ENCODE assay signal across 8 mouse cellular contexts in genomic region chr1:86530871-86531546, GRCm38 (mm10). TPM values are rescaled to one million over a fixed set of nuclear protein-coding genes. Genes with fewer than 3 reads are reported as not detected.
A peak's percentile ranks its signal among the peaks of the same experiment; 100 is the strongest.
DNase-seq lines count a peak whose midpoint lies in the region; ATAC-seq and TF ChIP-seq lines count a peak whose summit lies in the region.

No protein-coding gene starts in this region.

- peaks cover 34% of the 10 kb centered on the region for H3K4me1 ChIP-seq in heart, embryonic 15.5 days (replicated peaks)
- H3K4me1 ChIP-seq in hindbrain, embryonic 14.5 days (replicated peaks; ENCODE audit: control insufficient read depth, insufficient read depth, low read length): peaks cover 32% of the 10 kb centered on the region

- no peak for TF ChIP-seq POLR2A in myocyte (IDR thresholded peaks at IDR 0.05; ENCODE audit: insufficient read length, low read depth)

- 0 out of 2 replicates have a peak overlapping the region, but pooled peaks have one; percentile 2 for H3K9ac ChIP-seq in heart, embryonic 15.5 days
- peak overlapping the region; percentile 40; the same call in 1 of the 2 replicates for H3K9ac ChIP-seq in hindbrain, embryonic 14.5 days

- no peaks in the 10 kb centered on the region for H3K9me3 ChIP-seq in heart, embryonic 15.5 days (replicated peaks)
- no peaks in the 10 kb centered on the region for H3K9me3 ChIP-seq in hindbrain, embryonic 14.5 days (ENCODE audit: control insufficient read depth, low read length)

- peak overlapping the region; percentile 53 for H3K27ac ChIP-seq in heart, embryonic 15.5 days
- H3K27ac ChIP-seq in hindbrain, embryonic 14.5 days: no peak overlapping the region

- H3K27me3 ChIP-seq in heart, embryonic 15.5 days: no peaks in the 10 kb centered on the region
- no peaks in the 10 kb centered on the region for H3K27me3 ChIP-seq in hindbrain, embryonic 14.5 days (ENCODE audit: control insufficient read depth, insufficient read depth, low read length)
- H3K27me3 ChIP-seq in myocyte (ENCODE audit: control insufficient read depth, insufficient read depth, insufficient read length): no peaks in the 10 kb centered on the region

- intact Hi-C loops in heart, postnatal 36 days (cut with DNase I): loop anchor here (5.0 kb wide), 1 partner anchor 169 kb away; no protein-coding TSS in a partner anchor

- no peak overlapping the region; the same call in 1 of the 2 replicates for H3K4me2 ChIP-seq in heart, embryonic 15.5 days
- H3K4me2 ChIP-seq in hindbrain, embryonic 14.5 days (replicated peaks): peak overlapping the region; percentile 35
- H3K4me2 ChIP-seq in myocyte (ENCODE audit: low read depth): peak overlapping the region; percentile 43

- no peak for ATAC-seq in heart, embryonic 15.5 days (replicated peaks; ENCODE audit: insufficient number of reproducible peaks, insufficient read depth, low FRiP score, low read depth)
- ATAC-seq in hindbrain, embryonic 14.5 days (ENCODE audit: low FRiP score): no peak
- ATAC-seq in megakaryocyte-erythroid progenitor cell, adult 5-6 weeks (replicated peaks; ENCODE audit: low FRiP score, low TSS enrichment, poor library complexity, severe bottlenecking): no peak

- no peak overlapping the region for H3ac ChIP-seq in myocyte (ENCODE audit: control insufficient read depth, insufficient read length)

- peaks cover 47% of the 10 kb centered on the region for H3K79me2 ChIP-seq in myocyte (ENCODE audit: control insufficient read depth, insufficient read depth)

- WGBS in heart, embryonic 15.5 days: 30% methylated on average over 4 of the region's 4 CpGs
- WGBS in hindbrain, embryonic 14.5 days: 19% methylated on average over 4 of the region's 4 CpGs

- no peak overlapping the region for H3K4me3 ChIP-seq in heart, embryonic 15.5 days
- H3K4me3 ChIP-seq in hindbrain, embryonic 14.5 days (replicated peaks; ENCODE audit: low read length): peak overlapping the region; percentile 5; the same call in 1 of the 2 replicates
- H3K4me3 ChIP-seq in myocyte: no peak overlapping the region

- no peak for DNase-seq in heart, postnatal 36 days
- peak; percentile 34 for DNase-seq in Muller cell, postnatal 12 days (ENCODE audit: inconsistent ontology term)
- DNase-seq in hindbrain, embryonic 14.5 days (ENCODE audit: low spot score): no peak
- DNase-seq in thymus, postnatal 25 days: no peak
- no peak for DNase-seq in layer of hippocampus, postnatal 36 days

- H3K36me3 ChIP-seq in heart, embryonic 15.5 days: peaks cover 20% of the 10 kb centered on the region
- H3K36me3 ChIP-seq in hindbrain, embryonic 14.5 days (replicated peaks; ENCODE audit: control insufficient read depth, insufficient read depth): peaks cover 26% of the 10 kb centered on the region
- H3K36me3 ChIP-seq in myocyte (ENCODE audit: control insufficient read depth, insufficient read depth): peaks cover 32% of the 10 kb centered on the region

TF ChIP-seq in myocyte, 11 proteins besides CTCF, POLR2A, EP300 and RAD21:
- peak; percentile 63 for TF ChIP-seq POLR2AphosphoS2 (IDR thresholded peaks at IDR 0.05; ENCODE audit: insufficient read length, low read depth)
- no peak for TF ChIP-seq USF1 (IDR thresholded peaks at IDR 0.05; ENCODE audit: low read depth)
- no peak for TF ChIP-seq MYOD1 (IDR thresholded peaks at IDR 0.05; ENCODE audit: control insufficient read depth in 1 of 3, insufficient read length in 2 of 3, low read depth in 2 of 3)
- no peak for TF ChIP-seq MYOG (IDR thresholded peaks at IDR 0.05; ENCODE audit: control insufficient read depth in 1 of 3, insufficient read depth in 1 of 3, insufficient read length in 2 of 3, low read depth in 2 of 3)
- TF ChIP-seq CEBPB (IDR thresholded peaks at IDR 0.05; ENCODE audit: insufficient read depth, poor library complexity, severe bottlenecking): no peak
- no peak for TF ChIP-seq SRF (IDR thresholded peaks at IDR 0.05; ENCODE audit: control insufficient read depth, insufficient read length, low read depth)
- no peak for TF ChIP-seq TCF12 (IDR thresholded peaks at IDR 0.05; ENCODE audit: insufficient read depth, poor library complexity, severe bottlenecking)
- TF ChIP-seq MAX (IDR thresholded peaks at IDR 0.05; ENCODE audit: low read depth): no peak
- TF ChIP-seq TCF3 (IDR thresholded peaks at IDR 0.05; ENCODE audit: insufficient read length, low read depth): no peak
TF ChIP-seq in myocyte: peak in this region for 1.

RNA-seq across cellular contexts. Expression of gene Ptma, which starts 4.5 kb away (rescaled TPM):
- polyA plus RNA-seq in heart, embryonic 15.5 days (2015; fragmentation: Nextera tagmentation; extraction: Ambion mirVana): 791 and 881 TPM in 2 replicates
- total RNA-seq in heart, postnatal 36 days (2021): 100 to 1,000 TPM; 202 to 234 TPM
- 1,567 and 1,692 TPM in 2 replicates for polyA plus RNA-seq in hindbrain, embryonic 14.5 days (2014; fragmentation: Nextera tagmentation; extraction: Ambion mirVana)
- polyA plus RNA-seq in myocyte (2012; fragmentation: generic; extraction: Trizol): 593 TPM
- 2,834 and 3,273 TPM in 2 replicates for total RNA-seq in megakaryocyte-erythroid progenitor cell, adult 5-6 weeks (2014; fragmentation: Nextera tagmentation)
- total RNA-seq in megakaryocyte-erythroid progenitor cell, adult 5-6 weeks (2017): 4,983 and 7,914 TPM in 2 replicates
- total RNA-seq in layer of hippocampus, postnatal 36 days (2021): 100 to 1,000 TPM; 507 to 508 TPM

RNA-seq across cellular contexts. Expression of gene Pde6d, which starts 51.4 kb away (rescaled TPM):
- 61.6 and 73.0 TPM in 2 replicates for polyA plus RNA-seq in heart, embryonic 15.5 days (2015; fragmentation: Nextera tagmentation; extraction: Ambion mirVana)
- total RNA-seq in heart, postnatal 36 days (2021): 10 to 100 TPM; 41.7 to 44.1 TPM
- 96.6 and 112 TPM in 2 replicates for polyA plus RNA-seq in hindbrain, embryonic 14.5 days (2014; fragmentation: Nextera tagmentation; extraction: Ambion mirVana)
- polyA plus RNA-seq in myocyte (2012; fragmentation: generic; extraction: Trizol): 50.0 TPM
- 36.5 and 52.7 TPM in 2 replicates for total RNA-seq in megakaryocyte-erythroid progenitor cell, adult 5-6 weeks (2014; fragmentation: Nextera tagmentation)
- total RNA-seq in megakaryocyte-erythroid progenitor cell, adult 5-6 weeks (2017): 13.2 TPM in 2 replicates
- total RNA-seq in layer of hippocampus, postnatal 36 days (2021): 10 to 100 TPM; 54.1 to 59.4 TPM

RNA-seq across cellular contexts. Expression of gene Cops7b, which starts 51.7 kb away (rescaled TPM):
- polyA plus RNA-seq in heart, embryonic 15.5 days (2015; fragmentation: Nextera tagmentation; extraction: Ambion mirVana): 21.7 and 25.3 TPM in 2 replicates
- 10 to 100 TPM in 1 of 2 experiments, 1 to 10 TPM in 1; 10.0 to 11.2 TPM for total RNA-seq in heart, postnatal 36 days (2021)
- 50.5 and 55.3 TPM in 2 replicates for polyA plus RNA-seq in hindbrain, embryonic 14.5 days (2014; fragmentation: Nextera tagmentation; extraction: Ambion mirVana)
- polyA plus RNA-seq in myocyte (2012; fragmentation: generic; extraction: Trizol): 20.4 TPM
- 21.2 and 25.6 TPM in 2 replicates for total RNA-seq in megakaryocyte-erythroid progenitor cell, adult 5-6 weeks (2014; fragmentation: Nextera tagmentation)
- 17.2 and 19.1 TPM in 2 replicates for total RNA-seq in megakaryocyte-erythroid progenitor cell, adult 5-6 weeks (2017)
- total RNA-seq in layer of hippocampus, postnatal 36 days (2021): 10 to 100 TPM; 19.4 to 22.0 TPM

Comparison
In these comparisons a context has a peak if more than half of its experiments do, and no peak if none do; other contexts are left out.
1. RNA of gene Ptma, which starts 4.5 kb away (total RNA-seq): 2,834 to 7,914 TPM in megakaryocyte-erythroid progenitor cell, adult 5-6 weeks; 507 to 508 TPM in layer of hippocampus, postnatal 36 days and 202 to 234 TPM in heart, postnatal 36 days; every median in the first group is over 4 times any median in the second.